Mouse (Mus musculus): Measurements from ENCODE around the gene Olfr716. TPM values are rescaled to one million over a fixed set of nuclear protein-coding genes. Genes with fewer than 3 reads are reported as not detected.
"Not testable (repeated sequence)": the region's sequence is repeated elsewhere in the genome, so short reads cannot be mapped to it uniquely, and the experiment has no call there.

The Olfr716 gene
- total RNA-seq (2015) = not detected in 2 replicates
- total RNA-seq (2017) = 0.07 TPM in 1 of 2 replicates, not detected in the other

DNA sequence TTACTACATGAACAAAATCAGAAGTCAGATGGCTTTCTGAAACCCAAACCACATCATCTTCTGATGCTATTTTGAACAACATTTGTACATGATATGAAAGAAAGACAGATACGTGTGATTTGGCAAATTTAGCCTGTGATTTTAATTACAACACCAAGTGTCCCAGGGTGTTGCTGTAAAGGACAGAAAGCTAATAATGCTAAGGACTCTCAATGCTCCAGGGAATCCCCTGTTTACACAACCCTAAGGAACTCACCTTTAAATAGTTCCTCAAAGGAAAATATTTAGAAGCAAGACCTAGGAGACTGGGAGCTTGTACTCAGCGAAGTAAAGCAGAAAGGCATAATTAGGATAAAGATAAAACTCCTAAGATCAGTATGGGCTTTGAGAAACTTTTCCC, at the start of gene Olfr716:
Gene Olfr716, plus strand, starts transcription at position 301 of the 400 bp plus-strand sequence.
- not testable (repeated sequence) for ATAC-seq (ENCODE audit: poor library complexity, severe bottlenecking)

DNA sequence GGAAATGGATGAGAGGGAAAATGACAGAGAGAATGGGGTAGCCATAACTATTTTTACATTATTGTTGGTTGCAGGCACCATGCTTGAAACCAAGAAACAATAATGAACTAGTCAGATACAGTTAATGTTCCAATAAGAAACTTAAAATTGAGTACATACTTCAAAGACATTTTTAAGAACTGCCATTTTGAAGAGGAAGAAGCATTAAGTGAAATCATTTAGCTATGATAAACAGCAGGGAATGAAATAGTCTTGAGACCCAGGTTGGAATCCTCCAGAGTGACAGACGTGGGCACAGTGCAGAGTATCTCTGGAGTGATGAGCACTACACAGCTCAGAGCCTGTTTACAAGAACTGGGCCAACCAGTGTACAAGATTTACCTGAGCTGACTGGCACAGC, 45.2 kb upstream of the Olfr716 start, which contains the start of gene Olfr17:
Gene Olfr17, plus strand, starts transcription at position 301 of the 400 bp plus-strand sequence.
- no peak for ATAC-seq (ENCODE audit: poor library complexity, severe bottlenecking)

DNA sequence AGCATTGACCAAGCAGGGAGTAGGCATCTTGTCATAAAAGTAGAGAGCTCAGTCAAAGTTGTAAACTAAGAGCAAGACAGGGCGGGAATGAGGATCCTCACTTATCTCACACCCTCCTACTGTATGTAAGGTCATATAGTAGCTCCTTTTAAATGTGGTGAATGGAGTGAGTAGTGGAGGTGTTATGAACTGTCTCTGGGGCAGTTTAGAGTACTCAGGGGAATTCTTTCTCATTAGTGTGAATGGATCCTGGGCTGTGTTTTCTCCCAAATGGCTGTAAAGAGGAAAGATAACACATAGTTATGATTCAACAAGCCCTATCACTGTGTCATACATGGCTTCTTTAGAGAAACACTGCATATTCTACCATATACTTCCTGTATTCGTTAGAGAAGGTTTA, 27.9 kb upstream of the Olfr716 start, which contains the start of gene Olfr715b:
Gene Olfr715b, minus strand, starts transcription at position 101 of the 400 bp plus-strand sequence.
- not testable (repeated sequence) for ATAC-seq (ENCODE audit: poor library complexity, severe bottlenecking)

DNA sequence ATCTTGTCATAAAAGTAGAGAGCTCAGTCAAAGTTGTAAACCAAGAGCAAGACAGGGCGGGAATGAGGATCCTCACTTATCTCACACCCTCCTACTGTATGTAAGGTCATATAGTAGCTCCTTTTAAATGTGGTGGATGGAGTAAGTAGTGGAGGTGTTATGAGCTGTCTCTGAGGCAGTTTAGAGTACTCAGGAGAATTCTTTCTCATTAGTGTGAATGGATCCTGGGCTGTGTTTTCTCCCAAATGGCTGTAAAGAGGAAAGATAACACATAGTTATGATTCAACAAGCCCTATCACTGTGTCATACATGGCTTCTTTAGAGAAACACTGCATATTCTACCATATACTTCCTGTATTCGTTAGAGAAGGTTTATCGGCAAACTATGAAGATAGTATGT, 7.1 kb upstream of the Olfr716 start, which contains the start of gene Olfr715:
Gene Olfr715, minus strand, starts transcription at position 101 of the 400 bp plus-strand sequence.
- not testable (repeated sequence) for ATAC-seq (ENCODE audit: poor library complexity, severe bottlenecking)

DNA sequence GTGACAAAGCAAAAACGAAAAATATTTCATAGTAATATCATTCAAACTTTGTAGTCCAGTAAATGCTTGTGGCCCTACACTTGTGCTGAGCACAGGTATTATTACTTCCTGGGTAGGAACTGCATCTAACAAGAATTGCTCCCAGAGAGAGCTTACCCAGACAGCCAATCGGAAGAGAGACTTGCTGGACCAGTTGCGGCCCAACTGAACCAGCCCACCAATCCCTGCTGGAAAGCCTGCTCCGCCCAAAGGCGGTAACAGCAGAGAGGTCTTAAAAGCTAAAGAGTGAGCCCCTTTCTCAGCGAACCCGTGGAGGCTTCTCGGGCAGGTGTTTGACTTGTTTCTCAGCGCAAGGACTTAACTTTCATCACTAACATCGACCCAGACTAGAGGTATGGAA, 28.6 kb downstream of the Olfr716 start, which contains the start of gene Nlrp14:
Gene Nlrp14, plus strand, starts transcription at position 301 of the 400 bp plus-strand sequence.
- no peak for ATAC-seq (ENCODE audit: poor library complexity, severe bottlenecking)

DNA sequence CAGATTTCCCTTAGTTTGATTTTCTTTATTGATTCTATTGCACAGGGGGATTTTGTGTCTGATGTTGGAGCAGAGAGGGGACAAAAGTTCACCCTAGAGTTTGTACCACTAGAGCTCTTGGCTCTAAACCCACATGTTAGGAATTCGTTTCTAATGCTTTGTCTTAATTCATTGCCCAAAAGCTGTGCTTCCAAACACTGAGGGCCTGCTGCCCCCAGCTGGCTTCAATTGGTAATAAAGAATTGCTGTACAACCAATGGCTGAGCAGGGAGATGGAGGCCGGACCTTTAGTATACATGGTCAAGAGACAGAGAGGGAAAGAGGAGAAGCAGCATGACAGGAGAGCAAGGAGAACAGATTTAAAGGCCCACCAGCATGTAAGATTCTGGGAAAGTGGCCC, 42.3 kb downstream of the Olfr716 start:
- no peak for ATAC-seq (ENCODE audit: poor library complexity, severe bottlenecking)

Other genes starting within 250 kb of the Olfr716 start
- not detected in 2 replicates for gene Olfr707, start 237.1 kb upstream of the Olfr716 start, total RNA-seq (2015)
- not detected in 2 replicates for gene Olfr707, start 237.1 kb upstream of the Olfr716 start, total RNA-seq (2017)
- gene Olfr1532-ps1, start 230.3 kb upstream of the Olfr716 start, total RNA-seq (2015) = not detected in 2 replicates
- gene Olfr1532-ps1, start 230.3 kb upstream of the Olfr716 start, total RNA-seq (2017) = not detected in 2 replicates
- gene Olfr709-ps1, start 206.1 kb upstream of the Olfr716 start, total RNA-seq (2015) = not detected in 2 replicates
- gene Olfr709-ps1, start 206.1 kb upstream of the Olfr716 start, total RNA-seq (2017) = not detected in 2 replicates
- not detected in 2 replicates for gene Olfr710, start 190.0 kb upstream of the Olfr716 start, total RNA-seq (2015)
- not detected in 2 replicates for gene Olfr710, start 190.0 kb upstream of the Olfr716 start, total RNA-seq (2017)
- not detected in 2 replicates for gene Olfr6, start 174.4 kb upstream of the Olfr716 start, total RNA-seq (2015)
- gene Olfr6, start 174.4 kb upstream of the Olfr716 start, total RNA-seq (2017) = not detected in 2 replicates
- not detected in 2 replicates for gene Olfr711, start 162.9 kb upstream of the Olfr716 start, total RNA-seq (2015)
- gene Olfr711, start 162.9 kb upstream of the Olfr716 start, total RNA-seq (2017) = not detected in 2 replicates
- gene Olfr2, start 132.3 kb upstream of the Olfr716 start, total RNA-seq (2015) = not detected in 2 replicates
- under 0.01 TPM in 1 of 2 replicates, not detected in the other for gene Olfr2, start 132.3 kb upstream of the Olfr716 start, total RNA-seq (2017)
- gene Olfr713, start 107.2 kb upstream of the Olfr716 start, total RNA-seq (2015) = not detected in 2 replicates
- gene Olfr713, start 107.2 kb upstream of the Olfr716 start, total RNA-seq (2017) = not detected in 2 replicates
- not detected in 2 replicates for gene Olfr714, start 67.3 kb upstream of the Olfr716 start, total RNA-seq (2015)
- not detected in 2 replicates for gene Olfr714, start 67.3 kb upstream of the Olfr716 start, total RNA-seq (2017)
- gene Olfr17, start 45.1 kb upstream of the Olfr716 start, total RNA-seq (2015) = not detected in 2 replicates
- not detected in 2 replicates for gene Olfr17, start 45.1 kb upstream of the Olfr716 start, total RNA-seq (2017)
- not detected in 2 replicates for gene Olfr715b, start 28.0 kb upstream of the Olfr716 start, total RNA-seq (2015)
- gene Olfr715b, start 28.0 kb upstream of the Olfr716 start, total RNA-seq (2017) = not detected in 2 replicates
- gene Olfr715, start 7.2 kb upstream of the Olfr716 start, total RNA-seq (2015) = not detected in 2 replicates
- gene Olfr715, start 7.2 kb upstream of the Olfr716 start, total RNA-seq (2017) = not detected in 2 replicates
- gene Nlrp14, start 28.7 kb downstream of the Olfr716 start, total RNA-seq (2015) = not detected in 2 replicates
- not detected in 2 replicates for gene Nlrp14, start 28.7 kb downstream of the Olfr716 start, total RNA-seq (2017)
- gene Rbmxl2, start 71.1 kb downstream of the Olfr716 start, total RNA-seq (2015) = not detected in 2 replicates
- not detected in 2 replicates for gene Rbmxl2, start 71.1 kb downstream of the Olfr716 start, total RNA-seq (2017)
- not detected in 2 replicates for gene Syt9, start 232.4 kb downstream of the Olfr716 start, total RNA-seq (2015)
- gene Syt9, start 232.4 kb downstream of the Olfr716 start, total RNA-seq (2017) = not detected in 2 replicates

Measured in megakaryocyte, adult 5-6 weeks (primary cell).